In the genomic region with DNA sequence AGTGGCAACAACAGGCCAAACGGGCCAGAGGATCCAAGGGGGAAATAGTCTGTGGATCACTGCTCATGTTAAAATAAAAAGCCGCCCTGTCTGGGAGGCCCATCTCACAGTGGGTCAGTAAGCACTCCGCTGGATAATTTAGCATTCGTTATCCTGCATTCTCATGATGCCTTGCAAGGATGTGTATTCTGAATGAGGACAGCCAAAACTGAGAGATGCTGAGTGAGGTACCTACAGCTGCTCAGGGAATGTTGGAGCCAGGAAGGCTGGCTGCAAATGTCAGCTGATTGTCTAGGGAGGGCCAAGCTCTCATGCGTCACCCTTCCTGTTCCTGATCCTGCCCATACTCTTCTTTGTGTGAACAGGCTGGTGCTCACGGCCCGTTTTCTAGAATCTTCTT, we compare ENCODE assay signal across 14 mouse cellular contexts.
"Had no signal": no experiment of that assay in that cellular context is flagged by ENCODE, and none has a peak within 500 bp of the region (broad histone marks: within the 10 kb centered on the region; RNA-seq: fewer than 3 reads in every experiment).

No protein-coding gene starts in this region.

- H3K9ac ChIP-seq: limb, embryonic 13.5 days; liver, embryonic 15.5 days; midbrain, embryonic 13.5 days; neural tube, embryonic 12.5 days had no signal

- H3K27me3 ChIP-seq: limb, embryonic 13.5 days; liver, embryonic 15.5 days; midbrain, embryonic 13.5 days; neural tube, embryonic 12.5 days had no signal

- DNase-seq: kidney, adult 8-10 months; kidney, postnatal 36 days; left cerebral cortex, postnatal 4 days; lung, adult 2 months; lung, postnatal 36 days; thymus, postnatal 14 days had no signal

- ATAC-seq: lung, postnatal 0 days; midbrain, embryonic 13.5 days had no signal

- H3K4me2 ChIP-seq: limb, embryonic 13.5 days; liver, embryonic 15.5 days; midbrain, embryonic 13.5 days; neural tube, embryonic 12.5 days had no signal

- H3K36me3 ChIP-seq: limb, embryonic 13.5 days; liver, embryonic 15.5 days; midbrain, embryonic 13.5 days; neural tube, embryonic 12.5 days had no signal

- H3K9me3 ChIP-seq: limb, embryonic 13.5 days; liver, embryonic 15.5 days; midbrain, embryonic 13.5 days; neural tube, embryonic 12.5 days had no signal

- H3K4me1 ChIP-seq: liver, embryonic 15.5 days; midbrain, embryonic 13.5 days; neural tube, embryonic 12.5 days had no signal

- H3K27ac ChIP-seq: kidney, postnatal 0 days; layer of hippocampus, adult 2 months; limb, embryonic 13.5 days; liver, embryonic 15.5 days; midbrain, embryonic 13.5 days; neural tube, embryonic 12.5 days; stomach, postnatal 0 days had no signal

- H3K4me3 ChIP-seq: layer of hippocampus, adult 2 months; limb, embryonic 13.5 days; liver, embryonic 15.5 days; midbrain, embryonic 13.5 days; neural tube, embryonic 12.5 days had no signal
